Mouse (Mus musculus) liver, adult (tissue): Measurements from ENCODE around the gene Folr1.

Experiments used
- GATA4 ChIP-seq: IDR thresholded peaks from 2 replicates; pipeline ENCODE4 v1.6.1; 2014; ENCODE audit warnings: mild to moderate bottlenecking, low read length; ENCODE audit not compliant: insufficient replicate concordance

The Folr1 gene

GRCm38 (mm10) chr7:101852846-101853245 lies 17.7 kb downstream of the Folr1 start:
- no peak for TF ChIP-seq GATA4

DNA sequence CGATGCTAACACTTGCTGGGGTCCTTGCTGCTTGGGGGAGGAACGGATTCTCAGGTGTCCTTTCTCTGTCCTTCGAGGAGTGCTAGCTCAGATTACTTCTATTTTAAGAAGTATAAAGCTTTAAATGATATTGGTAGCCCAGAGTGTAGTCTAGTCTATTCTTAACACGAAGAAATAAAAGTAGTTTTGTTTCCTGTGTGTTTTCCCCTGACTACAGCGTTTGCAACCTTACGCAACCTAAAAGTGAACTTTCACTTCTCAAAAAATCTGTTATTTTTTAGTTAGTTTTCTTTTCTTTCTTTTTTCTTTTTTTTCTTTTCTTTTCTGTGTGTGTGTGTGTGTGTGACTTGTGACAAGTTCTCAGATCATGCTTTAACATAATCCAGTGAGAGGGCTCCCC lies 18.9 kb downstream of the Folr1 start:
- no peak for TF ChIP-seq GATA4

DNA sequence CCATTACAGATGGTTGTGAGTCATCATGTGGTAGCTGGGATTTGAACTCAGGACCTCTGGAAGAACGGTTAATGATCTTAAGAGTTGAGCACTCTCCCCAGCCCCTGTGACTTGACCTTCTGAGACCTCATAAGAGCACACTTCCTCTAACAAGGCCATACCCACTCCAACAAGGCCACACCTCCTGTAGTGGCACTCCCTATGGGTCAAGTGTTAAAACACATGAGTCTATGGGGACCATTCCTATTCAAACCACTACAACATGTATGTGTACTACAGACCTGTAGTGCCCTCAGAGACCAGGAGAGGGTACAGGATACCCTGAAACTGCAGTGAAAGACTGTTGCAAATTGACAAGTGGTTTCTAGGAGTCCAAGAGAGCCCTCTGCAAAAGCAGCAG lies 22.7 kb downstream of the Folr1 start:
- TF ChIP-seq GATA4: no peak

- TF ChIP-seq GATA4: no peak
Observed at GRCm38 (mm10) chr7:101844186-101844585, 26.4 kb downstream of the Folr1 start.

- TF ChIP-seq GATA4: no peak
Observed at GRCm38 (mm10) chr7:101837606-101838471, 32.7 kb downstream of the Folr1 start, which contains the start of gene Inppl1. Gene Inppl1, minus strand, starts transcription at chr7:101838229.

- no peak for TF ChIP-seq GATA4
Observed at GRCm38 (mm10) chr7:101837154-101837605, 33.4 kb downstream of the Folr1 start.

DNA sequence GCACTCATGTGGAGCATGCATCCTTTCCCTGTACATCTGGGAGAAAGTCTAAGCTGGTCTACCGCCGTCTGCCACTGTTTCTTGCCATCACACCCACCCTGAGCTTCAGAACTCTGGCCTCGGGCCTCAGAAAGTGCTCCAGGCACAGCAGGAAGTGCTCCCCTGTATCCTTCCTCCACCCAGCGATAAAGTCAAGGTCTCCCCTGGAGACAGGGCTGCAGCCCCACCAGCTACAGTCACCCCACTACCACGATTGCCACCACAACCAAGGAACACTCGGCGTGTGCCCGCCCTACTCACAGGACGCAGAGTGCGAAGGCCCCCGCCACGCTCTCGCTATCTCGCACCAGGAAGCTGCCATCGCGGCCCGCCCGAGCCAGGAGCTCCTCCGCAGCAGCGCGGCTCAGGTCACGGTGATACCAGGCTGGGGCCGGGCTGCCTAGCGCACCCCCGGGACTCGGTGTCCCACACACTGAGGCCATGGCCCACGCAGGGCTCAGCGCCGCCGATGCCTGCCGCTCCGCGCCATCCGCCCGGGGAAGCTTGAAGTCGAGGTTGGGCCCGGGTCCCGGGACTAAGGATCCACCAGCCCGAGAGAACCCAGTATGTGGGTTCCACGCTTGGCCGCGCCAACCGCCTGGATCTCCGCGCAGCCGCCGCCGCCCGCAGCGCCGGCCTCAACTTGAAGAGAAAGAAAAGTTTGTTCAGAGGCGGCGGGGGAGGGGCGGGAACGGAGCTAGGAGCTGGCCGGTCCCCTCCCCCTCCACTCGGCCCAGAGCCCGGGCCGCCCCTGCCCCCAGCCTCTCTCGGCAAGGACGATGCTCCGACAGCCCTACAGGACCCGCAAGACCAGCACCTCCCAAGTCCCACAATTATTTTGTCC lies 34.1 kb downstream of the Folr1 start:
- no peak; the same call in 1 of the 2 replicates for TF ChIP-seq GATA4

DNA sequence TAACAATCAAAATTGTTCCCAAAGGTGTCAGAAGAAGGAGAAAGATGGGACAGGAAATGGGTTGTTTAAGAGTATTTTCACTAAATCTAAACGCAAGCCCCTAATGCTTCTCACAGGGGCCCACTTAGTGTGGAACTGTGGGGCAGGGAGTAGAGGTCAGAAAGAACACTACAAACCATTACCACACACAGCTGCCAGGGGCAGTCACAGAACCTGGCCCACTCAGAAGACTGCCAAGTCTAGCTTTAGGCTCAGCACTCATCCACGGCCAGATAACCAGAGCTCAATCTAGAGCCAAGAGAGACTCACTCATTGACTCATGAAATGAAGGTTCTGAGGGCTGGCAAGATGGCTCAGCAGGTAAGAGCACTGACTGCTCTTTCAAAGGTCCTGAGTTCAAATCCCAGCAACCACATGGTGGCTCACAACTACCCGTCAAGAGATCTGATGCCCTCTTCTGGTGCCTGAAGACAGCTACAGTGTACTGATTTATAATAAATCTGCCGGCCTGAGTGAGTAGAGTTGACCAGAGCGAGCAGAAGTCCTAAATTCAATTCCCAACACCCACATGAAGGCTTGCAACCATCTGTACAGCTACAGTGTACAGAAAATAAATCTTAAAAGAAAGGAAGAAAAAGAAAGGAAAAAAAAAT lies 35.0 kb downstream of the Folr1 start:
- no peak for TF ChIP-seq GATA4

- TF ChIP-seq GATA4: no peak
Observed at GRCm38 (mm10) chr7:101834903-101835302, 35.7 kb downstream of the Folr1 start.

DNA sequence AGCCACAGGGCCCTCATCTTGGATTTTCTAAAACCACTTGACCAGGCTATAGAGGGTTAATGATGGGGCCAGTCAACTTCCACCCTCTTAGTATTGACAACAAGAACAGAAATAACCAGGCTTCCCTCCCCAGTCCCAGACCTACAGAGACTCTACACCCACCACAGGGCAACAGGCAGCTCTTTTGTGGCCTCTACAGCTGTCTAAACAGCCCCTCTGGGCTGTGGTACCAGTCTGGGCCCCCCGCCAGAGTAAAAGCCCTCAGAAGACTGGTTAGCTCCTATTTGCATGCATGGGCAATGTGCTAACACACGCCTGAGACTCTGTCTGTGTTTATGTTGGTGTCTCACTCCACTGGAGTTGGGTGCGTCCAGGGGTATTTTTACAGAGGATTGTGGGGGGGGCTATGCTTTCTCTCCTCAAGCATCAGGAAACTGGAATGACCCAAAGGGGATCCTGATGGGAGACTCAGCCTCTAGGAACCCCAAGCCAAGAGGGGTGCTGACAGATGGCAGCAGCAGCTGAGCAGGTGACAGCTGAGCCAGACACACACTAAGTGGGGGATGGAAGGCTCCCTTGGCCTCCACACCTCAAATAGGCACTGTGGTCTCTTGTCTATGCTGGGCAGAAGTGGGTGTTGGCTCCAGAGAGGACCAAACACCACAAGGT lies 36.5 kb downstream of the Folr1 start:
- no peak for TF ChIP-seq GATA4

DNA sequence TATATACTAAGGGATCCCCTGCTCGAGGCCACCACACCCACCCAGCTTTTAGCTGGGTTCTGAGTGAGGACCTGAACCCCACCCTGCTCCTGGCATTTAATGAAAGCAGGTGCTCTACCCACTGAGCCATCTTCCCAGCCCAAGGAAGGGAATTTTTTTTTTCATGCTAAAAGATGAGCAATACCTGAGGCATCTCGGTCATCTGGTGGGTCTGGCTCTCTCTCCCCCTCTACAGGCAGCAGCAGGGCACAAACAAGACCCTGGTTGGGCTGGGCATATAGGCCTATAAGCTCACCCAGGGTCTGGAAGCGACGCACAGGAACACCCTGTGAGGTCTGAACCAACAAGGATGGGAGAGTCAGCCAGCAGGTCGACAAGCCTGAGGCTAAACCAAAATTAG lies 37.2 kb downstream of the Folr1 start:
- no peak for TF ChIP-seq GATA4

GRCm38 (mm10) chr7:101832372-101832771 lies 38.2 kb downstream of the Folr1 start:
- TF ChIP-seq GATA4: no peak

DNA sequence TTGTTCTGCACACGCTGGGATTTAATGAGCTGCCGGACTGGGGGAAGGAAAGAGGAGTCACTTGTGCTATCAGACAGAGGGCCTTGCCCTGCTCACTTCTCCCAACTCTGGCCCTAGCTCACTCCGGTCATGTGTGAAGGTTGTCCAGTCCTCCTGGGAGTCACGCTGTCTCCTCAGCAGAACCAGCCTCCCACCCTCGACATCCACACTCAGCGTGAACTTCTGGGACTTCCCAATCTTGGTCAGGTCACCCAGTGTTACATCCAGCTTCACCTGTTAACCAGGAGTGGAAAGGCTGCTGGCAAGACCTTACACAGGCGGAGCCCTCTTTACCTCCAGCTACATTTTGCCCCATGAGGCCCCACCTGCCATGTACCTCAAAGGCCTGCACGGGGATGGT lies 39.2 kb downstream of the Folr1 start:
- TF ChIP-seq GATA4: no peak

- TF ChIP-seq GATA4: no peak
Observed at GRCm38 (mm10) chr7:101830373-101830772, 40.2 kb downstream of the Folr1 start.
